Mouse (Mus musculus) lung, adult 2 months (tissue): Measurements from ENCODE around the gene Fam19a1.

Source experiments
- CTCF ChIP-seq: fragments of 200-500 bp; IDR thresholded peaks from 2 replicates; pipeline ENCODE4 v1.5.1; 2011; ENCODE audit warnings: mild to moderate bottlenecking, low read length, control low read depth; ENCODE audit not compliant: insufficient read depth
- POLR2A ChIP-seq: fragments of 200-500 bp; IDR thresholded peaks from 2 replicates; pipeline ENCODE4 v1.6.1; 2011; ENCODE audit warnings: low read depth, mild to moderate bottlenecking, control low read depth, low read length, borderline replicate concordance; ENCODE audit errors: extremely low read depth

GRCm38 (mm10) chr6:96457590-96458259, 344.8 kb downstream of the Fam19a1 start:
- TF ChIP-seq POLR2A (no peak), CTCF (no peak)
